Mouse (Mus musculus) spleen, adult 2 months (tissue): ENCODE results near the gene Hdgfl2.

Experiments
- CTCF ChIP-seq: fragments of 200-500 bp; IDR thresholded peaks from 2 replicates; pipeline ENCODE4 v1.5.1; 2011; ENCODE audit warnings: mild to moderate bottlenecking, inconsistent platforms; ENCODE audit not compliant: insufficient read depth, insufficient read length, insufficient replicate concordance; ENCODE audit errors: extremely low read depth
- POLR2A ChIP-seq: fragments of 200-500 bp; IDR thresholded peaks from 2 replicates; pipeline ENCODE4 v1.6.1; 2011; ENCODE audit warnings: low read depth, low read length, inconsistent platforms

DNA sequence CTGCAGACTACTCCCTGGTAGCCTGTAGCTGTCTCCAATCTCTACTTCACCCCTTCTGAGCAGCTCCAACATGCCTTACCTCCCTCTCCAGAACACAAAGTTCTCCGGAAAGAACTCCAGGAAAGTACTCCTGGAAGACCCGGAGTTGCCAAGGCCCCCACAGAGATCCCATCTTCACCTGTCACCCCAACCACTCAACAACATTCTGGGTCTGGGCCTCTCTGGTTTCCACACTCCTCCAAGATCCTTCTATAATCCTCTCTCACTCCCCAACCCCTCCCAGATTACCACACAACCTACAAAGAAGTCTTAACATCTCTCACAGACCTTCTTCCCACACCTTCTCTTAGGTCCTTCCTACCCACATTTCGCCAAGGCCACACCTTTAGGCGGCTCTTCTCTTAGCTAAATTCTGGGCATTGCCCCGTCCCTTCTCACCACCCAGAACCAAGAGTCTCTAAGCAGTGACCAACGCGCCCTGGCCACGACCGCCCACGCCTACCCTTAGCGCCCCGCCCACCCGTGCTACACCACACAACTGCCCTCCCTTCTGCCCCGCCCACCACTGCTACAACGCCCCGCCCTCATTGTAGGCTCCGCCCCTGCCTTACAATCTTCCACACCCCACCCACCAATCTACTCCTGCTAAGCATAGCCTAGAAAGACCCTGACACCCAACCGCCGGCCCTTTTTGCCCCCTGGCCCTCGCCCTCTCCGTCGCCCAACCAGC, 5.2 kb upstream of the Hdgfl2 start:
- no peak for TF ChIP-seq CTCF
- no peak for TF ChIP-seq POLR2A
